Comparison of ENCODE assay signal across 9 mouse cellular contexts in genomic region chr16:85128693-85129657, GRCm38 (mm10). TPM values are rescaled to one million over a fixed set of nuclear protein-coding genes. Genes with fewer than 3 reads are reported as not detected.
A peak's percentile ranks its signal among the peaks of the same experiment; 100 is the strongest.
DNase-seq lines count a peak whose midpoint lies in the region; ATAC-seq and TF ChIP-seq lines count a peak whose summit lies in the region.
"Had no signal": no experiment of that assay in that cellular context is flagged by ENCODE, and none has a peak within 500 bp of the region (broad histone marks: within the 10 kb centered on the region; RNA-seq: fewer than 3 reads in every experiment).

No protein-coding gene starts in this region.

- H3K9me3 ChIP-seq in lung, embryonic 14.5 days (ENCODE audit: low read depth, low read length) = no peaks in the 10 kb centered on the region
- 0 out of 2 replicates have a peak, but pooled peaks cover 5% of the 10 kb centered on the region for H3K9me3 ChIP-seq in hindbrain, embryonic 10.5 days
- no peaks in the 10 kb centered on the region for H3K9me3 ChIP-seq in neural tube, embryonic 13.5 days

- peak overlapping the region; percentile 10 for H3K4me2 ChIP-seq in lung, embryonic 14.5 days
- H3K4me2 ChIP-seq in neural tube, embryonic 13.5 days = no peak overlapping the region

- H3K4me1 ChIP-seq in cerebellum, adult 2 months (ENCODE audit: control insufficient read depth, insufficient read depth, low read length) = peaks cover 12% of the 10 kb centered on the region; the same call in 1 of the 2 replicates
- H3K4me1 ChIP-seq in lung, embryonic 14.5 days (ENCODE audit: insufficient read depth) = peaks cover 47% of the 10 kb centered on the region
- peaks cover 30% of the 10 kb centered on the region for H3K4me1 ChIP-seq in lung, adult 2 months (ENCODE audit: control insufficient read depth, insufficient read depth, low read length)
- H3K4me1 ChIP-seq in hindbrain, embryonic 10.5 days (replicated peaks) = peaks cover 33% of the 10 kb centered on the region
- peaks cover 54% of the 10 kb centered on the region for H3K4me1 ChIP-seq in neural tube, embryonic 13.5 days (replicated peaks)

- H3K9ac ChIP-seq in lung, embryonic 14.5 days = no peak overlapping the region
- no peak overlapping the region for H3K9ac ChIP-seq in neural tube, embryonic 13.5 days

- no peak overlapping the region for H3K4me3 ChIP-seq in cerebellum, adult 2 months (replicated peaks; ENCODE audit: insufficient read depth, low read depth, low read length)
- H3K4me3 ChIP-seq in lung, embryonic 14.5 days (ENCODE audit: low read depth, low read length) = no peak overlapping the region
- H3K4me3 ChIP-seq in lung, adult 2 months (replicated peaks; ENCODE audit: extremely low read depth, low read depth, low read length) = no peak overlapping the region
- no peak overlapping the region for H3K4me3 ChIP-seq in hindbrain, embryonic 10.5 days
- no peak overlapping the region for H3K4me3 ChIP-seq in neural tube, embryonic 13.5 days

- H3K27me3 ChIP-seq in cerebellum, adult 2 months (ENCODE audit: control insufficient read depth, insufficient read depth, low read length) = no peaks in the 10 kb centered on the region
- H3K27me3 ChIP-seq in lung, embryonic 14.5 days (ENCODE audit: insufficient read depth, low read length) = no peaks in the 10 kb centered on the region
- H3K27me3 ChIP-seq in hindbrain, embryonic 10.5 days (ENCODE audit: insufficient read depth, poor library complexity, severe bottlenecking) = no peaks in the 10 kb centered on the region
- no peaks in the 10 kb centered on the region for H3K27me3 ChIP-seq in neural tube, embryonic 13.5 days

- whole genome bisulfite sequencing in cerebellum, adult 2 months = 56% methylated on average over 13 of the region's 13 CpGs
- WGBS in lung, embryonic 14.5 days = 19% methylated on average over 13 of the region's 13 CpGs
- 45% methylated on average over 13 of the region's 13 CpGs for WGBS in lung, adult 2 months
- WGBS in hindbrain, embryonic 10.5 days = 49% methylated on average over 13 of the region's 13 CpGs
- WGBS in neural tube, embryonic 13.5 days = 49% methylated on average over 13 of the region's 13 CpGs

- H3K36me3 ChIP-seq in lung, embryonic 14.5 days (ENCODE audit: insufficient read depth) = 0 out of 2 replicates have a peak, but pooled peaks cover 3% of the 10 kb centered on the region
- peaks cover 15% of the 10 kb centered on the region for H3K36me3 ChIP-seq in hindbrain, embryonic 10.5 days
- peaks cover 7% of the 10 kb centered on the region for H3K36me3 ChIP-seq in neural tube, embryonic 13.5 days

- no peak for ATAC-seq in lung, embryonic 14.5 days (ENCODE audit: insufficient read depth)
- ATAC-seq in neural tube, embryonic 13.5 days (ENCODE audit: low read depth) = no peak

- DNase-seq in cerebellum, adult 2 months = peak in 1 of 2 experiments; percentile 18
- DNase-seq in cerebellum, postnatal 10 days = no peak
- peak; percentile 37 for DNase-seq in lung, embryonic 14.5 days
- no peak for DNase-seq in lung, adult 2 months
- peak; percentile 29 for DNase-seq in hindbrain, embryonic 10.5 days (ENCODE audit: low spot score)
- no peak for DNase-seq in adrenal gland, postnatal 4 days (ENCODE audit: low spot score in 2 of 2)
- no peak for DNase-seq in retina, embryonic 14.5 days (ENCODE audit: low spot score)
- DNase-seq: spleen, adult 18-20 months had no signal

- TF ChIP-seq POLR2A in cerebellum, adult 2 months (IDR thresholded peaks at IDR 0.05; ENCODE audit: borderline replicate concordance, insufficient read depth, low read length) = no peak
- TF ChIP-seq POLR2A in lung, adult 2 months (IDR thresholded peaks at IDR 0.05; ENCODE audit: borderline replicate concordance, extremely low read depth, low read depth, low read length) = no peak

- TF ChIP-seq CTCF in cerebellum, adult 2 months (IDR thresholded peaks at IDR 0.05; ENCODE audit: borderline replicate concordance, insufficient read depth, low read depth, low read length) = no peak
- TF ChIP-seq CTCF in lung, embryonic 14.5 days (IDR thresholded peaks at IDR 0.05; ENCODE audit: low read depth) = no peak
- TF ChIP-seq CTCF in lung, adult 2 months (IDR thresholded peaks at IDR 0.05; ENCODE audit: insufficient read depth, low read length) = no peak

- H3K27ac ChIP-seq in cerebellum, adult 2 months (ENCODE audit: insufficient read depth, low read length) = peak overlapping the region; percentile 70
- peak overlapping the region; percentile 91 for H3K27ac ChIP-seq in lung, embryonic 14.5 days (ENCODE audit: low read depth)
- peak overlapping the region; percentile 69 for H3K27ac ChIP-seq in hindbrain, embryonic 10.5 days
- peak overlapping the region; percentile 70 for H3K27ac ChIP-seq in neural tube, embryonic 13.5 days (replicated peaks)

RNA-seq across cellular contexts. Expression of gene App, which starts 44.6 kb away (rescaled TPM):
- polyA plus RNA-seq in cerebellum, adult 2 months (2012; rRNA removed) = 1,076 and 1,150 TPM in 2 replicates
- polyA plus RNA-seq in lung, embryonic 14.5 days (2014; fragmentation: Nextera tagmentation; extraction: Ambion mirVana) = 229 and 231 TPM in 2 replicates
- 650 and 760 TPM in 2 replicates for polyA plus RNA-seq in lung, adult 2 months (2012; rRNA removed)
- polyA plus RNA-seq in hindbrain, embryonic 10.5 days (2016; fragmentation: Nextera tagmentation; extraction: Ambion mirVana) = 125 and 161 TPM in 2 replicates
- polyA plus RNA-seq in neural tube, embryonic 13.5 days (2015; fragmentation: Nextera tagmentation; extraction: Ambion mirVana) = 388 and 419 TPM in 2 replicates
- total RNA-seq in adrenal gland, postnatal 4 days (2021) = 100 to 1,000 TPM; 403 to 480 TPM

Comparison
In these comparisons a context has a peak if more than half of its experiments do, and no peak if none do; other contexts are left out.
1. DNase-seq: peak in lung, embryonic 14.5 days (single experiment) and hindbrain, embryonic 10.5 days (single experiment); none in cerebellum, postnatal 10 days (0 of 2), lung, adult 2 months (single experiment), adrenal gland, postnatal 4 days (0 of 2) and retina, embryonic 14.5 days (single experiment).
2. Peak in every context shown above with its lines, with median percentiles within 50 percentile points of each other: H3K27ac ChIP-seq.